Mouse (Mus musculus): ENCODE measurements around the gene Asic5. TPM values are rescaled to one million over a fixed set of nuclear protein-coding genes. Genes with fewer than 3 reads are reported as not detected.

Asic5 gene
- not detected for total RNA-seq (2021)
- long read RNA-seq, result 0 reads

GRCm38 (mm10) chr3:81981990-81982389 lies at the start of gene Asic5:
Asic5 (plus strand) TSS chr3:81982290.
- no peak for DNase-seq (ENCODE audit: low spot score in 2 of 2)

GRCm38 (mm10) chr3:81933348-81933747 lies 48.7 kb upstream of the Asic5 start:
- no peak for DNase-seq (ENCODE audit: low spot score in 2 of 2)

GRCm38 (mm10) chr3:81938924-81939323 lies 43.2 kb upstream of the Asic5 start:
- no peak for DNase-seq (ENCODE audit: low spot score in 2 of 2)

- no peak for DNase-seq (ENCODE audit: low spot score in 2 of 2)
Observed at GRCm38 (mm10) chr3:81942341-81942740, 39.7 kb upstream of the Asic5 start.

DNA sequence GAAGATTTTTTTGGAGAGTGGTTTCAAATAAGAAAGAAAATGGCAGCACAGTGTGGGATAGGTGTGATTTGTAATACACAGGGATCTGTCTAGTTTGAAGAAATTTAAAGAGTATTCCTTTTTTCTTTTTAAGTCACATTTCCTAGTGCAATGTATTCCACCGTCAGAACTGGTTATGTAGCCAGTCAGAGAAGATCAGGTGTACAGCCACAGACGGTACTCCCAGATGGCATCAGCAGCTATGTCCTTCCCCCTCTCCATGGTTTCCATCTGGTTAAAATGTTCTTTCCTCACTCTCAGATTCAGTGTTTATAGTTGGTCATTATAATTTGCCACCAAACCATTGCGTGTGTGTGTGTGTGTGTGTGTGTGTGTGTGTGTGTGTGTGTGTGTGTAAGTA lies 39.0 kb upstream of the Asic5 start:
- DNase-seq (ENCODE audit: low spot score in 2 of 2), result no peak

DNA sequence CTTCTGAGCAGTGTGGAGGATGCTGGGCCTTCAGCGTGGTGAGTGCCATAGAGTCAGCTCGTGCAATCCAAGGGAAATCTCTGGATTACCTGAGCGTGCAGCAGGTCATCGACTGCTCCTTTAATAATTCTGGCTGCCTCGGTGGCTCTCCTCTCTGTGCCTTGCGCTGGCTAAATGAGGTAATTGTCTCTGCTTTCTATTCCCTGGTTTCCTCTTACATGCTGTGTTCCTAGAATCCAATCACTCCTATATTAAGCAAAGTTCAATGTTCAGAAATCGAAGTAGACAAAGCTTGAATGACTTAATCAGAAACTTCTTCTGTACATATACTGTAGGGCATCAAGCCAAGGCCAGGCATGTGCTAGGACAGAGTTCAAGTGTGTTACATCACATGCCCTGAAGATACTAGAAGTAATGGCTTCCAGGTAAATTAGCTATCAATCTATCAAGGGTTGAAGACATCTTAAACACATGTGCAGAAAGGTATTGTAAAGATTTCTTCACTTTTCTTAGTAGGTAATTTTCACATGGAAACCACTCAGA lies 37.2 kb upstream of the Asic5 start:
- DNase-seq (ENCODE audit: low spot score in 2 of 2), result no peak

DNA sequence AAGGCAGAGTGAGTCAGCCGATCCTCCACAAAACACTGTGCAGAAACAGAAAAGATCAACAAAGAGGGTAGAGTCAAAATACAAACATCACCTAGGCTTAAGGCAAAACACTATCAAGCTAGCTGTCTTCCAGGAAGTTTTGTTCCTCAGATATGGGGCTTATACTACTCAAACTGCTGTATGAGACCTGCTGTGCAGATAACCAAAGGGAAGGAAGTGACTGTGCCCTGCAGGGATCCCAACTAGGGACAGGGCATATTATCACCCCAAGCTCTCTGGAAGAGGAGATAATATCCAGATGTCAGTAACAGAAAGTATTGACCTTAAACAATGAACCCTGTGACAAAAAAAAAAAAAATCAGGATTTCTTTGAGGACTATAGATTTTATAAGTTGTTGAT lies 33.0 kb upstream of the Asic5 start:
- no peak for DNase-seq (ENCODE audit: low spot score in 2 of 2)

- no peak for DNase-seq (ENCODE audit: low spot score in 2 of 2)
Observed at GRCm38 (mm10) chr3:81951785-81952184, 30.3 kb upstream of the Asic5 start.

DNA sequence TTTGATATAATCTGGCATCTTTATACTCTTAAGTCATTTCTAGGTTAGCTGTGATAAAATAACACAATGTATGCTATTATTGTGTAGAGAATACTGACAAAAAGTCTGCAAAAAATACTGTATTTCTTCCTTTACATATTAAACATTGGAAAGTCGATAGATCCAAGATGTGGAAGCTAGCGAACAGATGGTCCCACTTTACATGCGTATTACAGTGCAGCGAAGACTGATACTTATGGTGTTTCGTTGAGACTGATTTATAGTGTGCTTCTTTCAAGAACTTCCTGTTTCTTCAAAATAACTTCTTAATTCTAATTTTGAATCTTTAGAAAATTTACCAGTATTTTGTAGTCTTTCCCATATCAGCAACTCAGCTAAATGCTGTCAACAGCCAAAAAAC lies 24.6 kb upstream of the Asic5 start:
- no peak for DNase-seq (ENCODE audit: low spot score in 2 of 2)

DNA sequence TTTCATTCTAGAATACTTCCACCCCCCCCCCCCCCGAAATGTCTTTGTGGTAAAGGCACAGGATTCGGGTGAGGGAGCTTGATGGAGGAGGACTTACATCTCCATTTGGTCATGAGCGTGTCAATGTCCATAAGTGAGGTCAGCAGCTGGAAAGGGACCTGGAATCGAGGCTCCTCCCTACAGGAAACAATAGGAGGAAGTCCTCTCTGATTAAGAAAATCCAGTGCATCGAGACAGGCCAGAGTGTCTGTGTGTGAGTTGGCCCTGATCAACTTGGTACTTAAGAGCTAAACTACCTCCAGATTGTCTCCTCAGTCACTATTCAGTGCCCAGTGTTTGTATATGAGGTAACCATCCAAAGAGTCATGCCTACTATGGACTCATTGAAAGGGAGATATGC lies 20.8 kb upstream of the Asic5 start:
- no peak for DNase-seq (ENCODE audit: low spot score in 2 of 2)

- DNase-seq (ENCODE audit: low spot score in 2 of 2), result no peak
Observed at GRCm38 (mm10) chr3:81963768-81964167, 18.3 kb upstream of the Asic5 start.

- no peak for DNase-seq (ENCODE audit: low spot score in 2 of 2)
Observed at GRCm38 (mm10) chr3:81964596-81964995, 17.5 kb upstream of the Asic5 start.

- peak; percentile 27 to 33 for DNase-seq (ENCODE audit: low spot score in 2 of 2)
Observed at GRCm38 (mm10) chr3:81975607-81976006, 6.5 kb upstream of the Asic5 start.

DNA sequence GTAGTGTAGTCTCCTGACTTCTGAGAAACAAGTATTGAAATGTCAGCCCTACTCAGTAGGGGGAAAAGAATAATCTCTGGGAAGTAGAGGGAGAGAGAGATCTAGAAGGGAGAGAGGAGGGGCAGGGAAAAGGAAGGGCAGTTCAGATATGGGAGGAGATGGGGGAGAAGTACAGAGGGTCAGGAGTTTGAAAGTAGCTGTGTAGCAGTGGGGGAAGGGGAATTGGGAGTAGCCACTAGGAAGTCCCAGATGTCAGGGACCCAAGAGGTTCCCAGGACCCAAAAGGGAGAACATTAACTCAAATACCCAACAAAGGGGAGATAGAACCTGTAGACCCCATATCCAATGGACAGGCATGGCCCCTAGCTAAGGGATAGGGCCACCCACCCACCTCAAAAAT lies 6.0 kb upstream of the Asic5 start, which contains the start of gene Tdo2:
Gene Tdo2 (minus strand): TSS at position 101 of the 400 bp plus-strand sequence.
- no peak for DNase-seq (ENCODE audit: low spot score in 2 of 2)

DNA sequence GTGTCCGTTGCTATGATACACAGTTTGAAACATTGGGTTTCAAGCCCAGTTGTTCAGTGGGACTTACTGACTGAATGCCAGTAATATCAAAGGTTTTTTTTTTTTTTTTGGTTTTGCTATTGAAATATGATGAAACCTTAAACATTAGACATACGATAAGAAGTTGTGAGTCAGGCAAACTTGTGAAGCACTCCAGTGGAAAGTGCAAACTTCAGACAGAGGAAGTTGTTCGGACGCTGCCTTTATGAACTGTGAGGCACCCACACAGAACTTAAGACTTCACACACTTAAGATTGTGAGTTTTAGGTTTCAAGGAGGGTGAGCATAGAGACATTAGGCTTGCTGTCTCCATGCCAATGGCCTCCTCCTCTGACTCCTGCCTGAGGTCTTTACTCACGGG lies 514 bp upstream of the Asic5 start:
- no peak for DNase-seq (ENCODE audit: low spot score in 2 of 2)

DNA sequence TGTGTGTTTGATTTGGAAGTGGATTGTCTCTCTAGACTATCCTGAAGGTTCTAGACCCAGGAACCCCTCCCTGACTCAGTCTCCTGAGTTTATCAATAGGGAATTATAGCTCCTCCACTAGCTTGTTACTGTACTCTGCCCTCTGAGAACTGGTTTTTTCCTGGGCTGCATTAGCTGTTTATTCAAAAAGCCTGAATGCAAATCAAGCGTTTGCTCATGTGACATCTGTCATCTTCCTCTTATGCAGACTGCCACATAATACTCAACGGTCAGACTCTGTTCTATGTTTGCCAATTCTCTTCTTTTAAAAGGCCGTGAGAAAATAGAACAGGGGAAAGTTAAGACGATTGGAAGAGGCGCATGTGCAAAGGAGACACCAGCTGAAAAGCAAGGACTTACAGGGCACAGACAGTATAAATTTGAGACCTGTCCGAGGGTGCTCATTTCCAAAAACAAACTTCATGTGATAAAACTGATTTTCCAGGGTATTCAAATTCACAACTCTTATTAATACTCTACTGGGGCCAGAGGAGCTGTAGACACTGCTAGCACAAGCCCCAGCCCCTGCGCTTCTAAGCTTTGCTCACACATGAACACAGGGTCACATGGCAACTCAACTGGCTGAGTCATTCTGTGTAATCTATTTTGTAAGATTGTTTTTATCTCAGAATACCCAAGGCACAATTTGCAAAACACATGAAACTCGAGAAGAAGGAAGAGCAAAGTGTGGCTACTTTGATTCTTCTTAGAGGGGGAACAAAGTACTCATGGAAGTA lies 1.2 kb downstream of the Asic5 start:
- no peak for DNase-seq (ENCODE audit: low spot score in 2 of 2)

DNA sequence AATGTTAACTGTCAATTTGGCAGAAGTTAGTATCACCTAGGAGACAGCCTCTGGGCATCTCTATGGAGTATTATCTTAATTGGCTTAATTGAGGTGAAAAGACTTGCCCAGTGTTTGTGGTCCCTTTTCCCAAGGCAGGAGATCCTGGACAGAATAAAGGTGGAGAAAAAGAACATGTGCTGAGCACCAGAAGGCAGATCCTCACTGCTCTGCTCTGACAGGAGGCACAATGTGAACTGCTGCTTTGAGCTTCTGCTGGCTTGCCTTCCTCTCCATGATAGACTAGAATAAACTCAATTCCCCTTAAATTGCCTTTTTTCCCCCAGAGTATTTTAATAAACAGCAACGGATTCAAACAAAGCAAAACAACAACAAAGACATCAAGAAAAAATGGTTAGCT lies 3.0 kb downstream of the Asic5 start:
- DNase-seq (ENCODE audit: low spot score in 2 of 2), result peak in 1 of 2 experiments; percentile 29

GRCm38 (mm10) chr3:81986103-81986502 lies 4.0 kb downstream of the Asic5 start:
- no peak for DNase-seq (ENCODE audit: low spot score in 2 of 2)

- no peak for DNase-seq (ENCODE audit: low spot score in 2 of 2)
Observed at GRCm38 (mm10) chr3:81987628-81988027, 5.5 kb downstream of the Asic5 start.

DNA sequence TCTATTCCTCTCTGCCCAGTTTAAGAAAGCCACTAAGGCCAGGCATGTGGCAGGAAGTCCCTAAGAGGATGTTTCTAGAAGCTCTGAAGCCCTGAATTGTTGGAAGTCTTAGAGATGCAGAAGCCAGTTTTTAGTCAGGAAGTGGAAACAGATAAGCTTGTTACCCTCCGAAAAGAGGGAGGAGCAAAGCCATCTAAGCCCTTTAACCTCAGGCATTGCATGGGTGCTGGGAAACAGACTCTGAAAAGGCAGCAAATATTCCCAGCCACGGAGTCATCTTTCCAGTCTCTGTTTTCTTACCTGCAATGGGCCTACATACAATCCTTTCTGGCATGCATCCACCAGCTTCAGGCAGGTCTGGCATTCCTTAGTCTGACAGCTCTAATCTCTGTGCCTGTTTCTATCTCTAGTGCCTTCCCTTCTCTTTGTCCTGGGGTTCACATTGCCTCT lies 7.6 kb downstream of the Asic5 start:
- no peak for DNase-seq (ENCODE audit: low spot score in 2 of 2)

GRCm38 (mm10) chr3:81990531-81990930 lies 8.4 kb downstream of the Asic5 start:
- DNase-seq (ENCODE audit: low spot score in 2 of 2), result no peak

DNA sequence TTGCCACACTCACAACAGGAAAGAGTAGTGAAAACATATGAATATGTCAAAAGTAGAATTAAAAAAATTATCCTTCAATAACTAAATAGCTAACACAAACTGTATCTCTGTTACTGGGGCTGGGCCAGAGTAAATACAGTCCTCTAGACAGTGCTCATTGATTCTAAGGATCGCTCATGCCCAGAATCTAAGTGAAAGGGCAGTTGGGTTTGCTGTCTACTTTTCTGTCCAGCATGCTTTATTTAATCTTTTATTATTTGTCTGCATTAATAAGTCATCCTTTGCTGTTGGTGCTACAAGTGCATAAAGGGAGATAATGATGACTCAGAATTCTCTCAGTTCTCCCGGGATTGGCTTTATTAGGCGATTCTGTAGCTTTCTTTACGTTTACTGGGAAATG lies 13.3 kb downstream of the Asic5 start:
- DNase-seq (ENCODE audit: low spot score in 2 of 2), result no peak

DNA sequence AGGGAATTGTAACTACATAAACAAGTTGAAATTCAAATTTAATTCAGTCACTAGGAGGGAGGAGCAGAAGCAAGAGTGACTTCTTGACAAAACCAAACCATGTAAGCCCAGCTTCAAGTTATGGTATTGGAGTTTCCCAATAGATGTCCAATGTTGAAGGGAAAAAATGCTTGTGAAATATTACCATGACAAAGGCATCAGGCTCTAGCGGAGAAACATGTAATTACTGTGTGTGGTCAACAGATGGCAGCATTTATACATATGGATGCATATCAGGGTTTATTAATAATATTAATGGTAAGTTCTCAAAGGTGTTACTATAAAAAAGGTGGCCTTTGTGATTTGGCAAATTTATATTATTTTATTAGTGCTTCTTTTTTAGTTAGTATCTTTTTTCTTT lies 13.9 kb downstream of the Asic5 start:
- no peak for DNase-seq (ENCODE audit: low spot score in 2 of 2)

Measured in layer of hippocampus, postnatal 10 days (tissue).